Mouse (Mus musculus) spleen, postnatal 10 days (tissue): ENCODE data around the gene Fh1.

Source experiments
- DNase-seq, 2 experiments: peaks; one replicate each; pipeline ENCODE4 v3.0.0; 2021 to 2022; ENCODE audit warnings: low spot score in 2 of 2

Gene Fh1

GRCm38 (mm10) chr1:175550586-175550985, 74.8 kb downstream of the Fh1 start:
- no peak for DNase-seq
